Mouse (Mus musculus) ES-E14 (cell line): ENCODE results near the gene Gpank1.

Source experiments
- CHD2 ChIP-seq: IDR thresholded peaks from 2 replicates; pipeline ENCODE4 v1.6.1; 2014; ENCODE audit warnings: mild to moderate bottlenecking, low read depth, low read length, inconsistent platforms
- HCFC1 ChIP-seq: IDR thresholded peaks from 2 replicates; pipeline ENCODE4 v1.6.1; 2012; ENCODE audit warnings: low read length, inconsistent platforms, borderline replicate concordance; ENCODE audit not compliant: insufficient read depth
- MAFK ChIP-seq: IDR thresholded peaks from 2 replicates; pipeline ENCODE4 v1.6.1; 2014; ENCODE audit warnings: mild to moderate bottlenecking, low read depth, low read length, inconsistent platforms; ENCODE audit not compliant: insufficient read depth
- ZC3H11A ChIP-seq: IDR thresholded peaks from 2 replicates; pipeline ENCODE4 v1.6.1; 2012; ENCODE audit warnings: low read depth, mild to moderate bottlenecking, inconsistent platforms, low read length, borderline replicate concordance
- ZNF384 ChIP-seq: IDR thresholded peaks from 2 replicates; pipeline ENCODE4 v1.6.1; 2012; ENCODE audit warnings: low read depth, low read length, inconsistent platforms

GRCm38 (mm10) chr17:35080248-35080647, 41.0 kb upstream of the Gpank1 start:
- TF ChIP-seq CHD2 (no peak), MAFK (no peak), ZNF384 (no peak), HCFC1 (no peak), ZC3H11A (no peak)
